Mouse (Mus musculus): ENCODE measurements around the gene Vmn2r71.

Vmn2r71 gene

GRCm38 (mm10) chr7:85562787-85563186, at the start of gene Vmn2r71:
Gene Vmn2r71 (plus strand): TSS chr7:85563087.
- DNase-seq (ENCODE audit: low spot score in 2 of 2) = no peak

GRCm38 (mm10) chr7:85542108-85542507, 20.8 kb upstream of the Vmn2r71 start:
- no peak for DNase-seq (ENCODE audit: low spot score in 2 of 2)

GRCm38 (mm10) chr7:85543118-85543517, 19.8 kb upstream of the Vmn2r71 start:
- DNase-seq (ENCODE audit: low spot score in 2 of 2) = no peak

GRCm38 (mm10) chr7:85569092-85569491, 6.2 kb downstream of the Vmn2r71 start, which contains the start of gene Vmn2r70:
Gene Vmn2r70 (minus strand): TSS chr7:85569192.
- DNase-seq (ENCODE audit: low spot score in 2 of 2) = no peak

Data from spleen, postnatal 4 days (tissue).